Mouse (Mus musculus) gastrocnemius, adult 2 months (tissue): ENCODE measurements at regions not wholly inside any gene's neighbourhood (a gene's known extent, or its start where the extent isn't known, plus 50 kb on each side); places are given as distances from the start of the nearest gene placed in this dataset.

Experiments
- DNase-seq: peaks from one replicate; pipeline ENCODE4 v3.0.0; 2022
- H3K27ac ChIP-seq: fragments of 200-600 bp; 2 replicates; pipeline ENCODE4 v1.8.1; 2022; ENCODE audit warnings: mild to moderate bottlenecking
- H3K4me3 ChIP-seq: fragments of 200-600 bp; 2 replicates; pipeline ENCODE4 v1.8.1; 2022; ENCODE audit warnings: mild to moderate bottlenecking, moderate library complexity
- CTCF ChIP-seq: fragments of 200-600 bp; IDR thresholded peaks from 2 replicates; pipeline ENCODE4 v1.8.1; 2022; ENCODE audit warnings: antibody characterized with exemption, mild to moderate bottlenecking, moderate library complexity
- intact Hi-C: fragments of 180-260 bp; cut with DNase I; formaldehyde crosslinking; loops from one replicate; pipeline ENCODE4 v1.15.1; 2025

GRCm38 (mm10) chr11:64207358-64207864 is 128.1 kb upstream of the Cox10 start:
- TF ChIP-seq CTCF: no peak
- DNase-seq: no peak
- no peak overlapping the region for H3K4me3 ChIP-seq
- no peak overlapping the region for H3K27ac ChIP-seq
- intact Hi-C loops: no loop called here

GRCm38 (mm10) chr11:64206155-64206554 is 126.9 kb upstream of the Cox10 start:
- intact Hi-C loops: no loop called here
- TF ChIP-seq CTCF: no peak
- Histone ChIP-seq H3K4me3 (no peak overlapping the region), H3K27ac (no peak overlapping the region)
- no peak for DNase-seq

- DNase-seq: no peak
- intact Hi-C loops: no loop called here
- Histone ChIP-seq H3K27ac (no peak overlapping the region), H3K4me3 (no peak overlapping the region)
- TF ChIP-seq CTCF: no peak
Observed at GRCm38 (mm10) chr11:64205069-64205468, 125.8 kb upstream of the Cox10 start.

DNA sequence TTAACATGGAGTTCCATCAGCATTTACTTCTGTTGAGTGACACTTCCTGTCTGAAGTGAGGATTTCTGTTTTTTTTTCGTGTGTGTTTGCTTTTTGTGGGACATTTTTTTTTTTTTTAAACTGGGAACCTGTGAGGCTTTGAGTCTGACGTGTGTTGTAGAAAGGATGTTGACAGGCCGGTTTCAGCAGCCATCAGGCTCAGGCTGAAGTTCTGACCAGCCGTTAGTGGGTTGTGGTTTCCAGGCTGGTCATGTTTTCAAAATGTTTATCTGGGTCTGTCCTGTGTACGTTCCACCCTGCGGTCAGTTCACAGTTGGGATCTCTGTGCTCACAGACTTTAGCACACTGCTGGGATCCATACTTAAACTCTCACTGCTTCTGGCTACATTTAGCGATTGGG is 125.0 kb upstream of the Cox10 start:
- intact Hi-C loops: no loop called here
- no peak for DNase-seq
- TF ChIP-seq CTCF: no peak
- no peak overlapping the region for H3K4me3 ChIP-seq
- no peak overlapping the region for H3K27ac ChIP-seq

- DNase-seq: no peak
- Histone ChIP-seq H3K4me3 (no peak overlapping the region), H3K27ac (no peak overlapping the region)
- TF ChIP-seq CTCF: no peak
- intact Hi-C loops: no loop called here
Observed at GRCm38 (mm10) chr11:64200874-64201273, 121.6 kb upstream of the Cox10 start.

DNA sequence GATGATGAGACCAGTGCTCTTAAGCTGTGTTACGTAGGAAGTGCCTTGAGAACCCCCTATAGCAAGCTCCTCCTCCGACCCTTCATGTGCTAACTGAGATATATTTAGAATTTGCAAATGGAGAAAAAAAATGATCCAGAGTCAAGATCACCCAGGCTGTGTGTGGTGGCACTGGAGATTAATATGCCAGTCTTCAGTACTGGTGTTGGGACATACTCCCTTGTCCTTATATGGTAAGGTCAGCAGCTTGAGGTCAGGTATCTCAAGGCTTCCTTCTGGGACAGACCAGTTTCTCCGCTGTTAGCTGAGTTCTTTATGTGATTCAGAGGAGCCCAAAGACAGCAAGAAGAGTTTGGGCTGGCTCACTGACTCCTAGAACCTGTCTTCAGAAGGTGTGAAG is 116.0 kb upstream of the Cox10 start:
- no peak for DNase-seq
- intact Hi-C loops: no loop called here
- no peak overlapping the region for H3K27ac ChIP-seq

DNA sequence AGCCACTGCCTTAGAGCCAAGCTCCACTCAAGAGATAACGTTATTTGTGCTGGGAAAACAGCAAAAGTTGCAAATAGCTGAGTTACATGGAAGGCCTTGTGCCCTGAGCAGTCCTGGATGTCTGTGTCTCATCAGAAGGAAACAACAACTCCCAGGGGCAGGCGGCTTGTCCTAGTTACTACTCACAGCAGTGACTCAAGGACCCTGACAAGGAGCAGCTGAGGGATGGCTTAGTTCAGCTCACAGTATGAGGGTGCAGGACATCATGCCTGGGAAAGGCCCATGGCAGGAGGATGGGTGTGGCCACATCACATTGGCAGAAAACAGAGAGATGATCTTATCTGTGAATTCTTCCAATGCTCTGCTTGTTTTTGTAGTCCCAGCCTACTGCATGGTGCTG is 109.4 kb upstream of the Cox10 start:
- TF ChIP-seq CTCF: no peak
- intact Hi-C loops: no loop called here
- Histone ChIP-seq H3K4me3 (no peak overlapping the region), H3K27ac (no peak overlapping the region)
- no peak for DNase-seq

More for the DNA sequence above, 116.0 kb upstream of the Cox10 start:
- no peak for TF ChIP-seq CTCF
- no peak overlapping the region for H3K4me3 ChIP-seq

- no peak for TF ChIP-seq CTCF
- H3K4me3 ChIP-seq: no peak overlapping the region
- intact Hi-C loops: no loop called here
- H3K27ac ChIP-seq: no peak overlapping the region
- DNase-seq: no peak
Observed at GRCm38 (mm10) chr11:64187488-64188444, 108.5 kb upstream of the Cox10 start.

- intact Hi-C loops: no loop called here
- H3K4me3 ChIP-seq: no peak overlapping the region
- no peak overlapping the region for H3K27ac ChIP-seq
- no peak for TF ChIP-seq CTCF
- DNase-seq: no peak
Observed at GRCm38 (mm10) chr11:64187007-64187406, 107.7 kb upstream of the Cox10 start.

DNA sequence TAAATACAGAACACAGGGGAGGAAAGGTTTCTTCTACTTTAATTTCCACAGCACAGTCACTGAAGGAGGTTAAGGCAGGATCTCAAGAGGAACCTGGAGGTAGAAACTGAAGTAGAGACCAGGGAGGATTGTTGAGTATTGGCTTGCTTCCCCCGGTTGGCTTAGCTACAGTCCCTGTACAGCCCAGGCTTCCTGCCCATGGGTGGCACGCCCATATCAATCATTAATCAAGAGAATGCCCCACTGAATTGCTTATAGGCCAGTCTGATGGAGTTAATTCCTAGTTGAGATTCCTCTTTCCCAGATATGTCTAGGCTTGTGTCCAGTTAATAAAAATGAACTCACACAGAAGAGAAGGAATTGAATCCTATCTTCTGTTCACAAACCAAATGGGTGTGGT is 107.3 kb upstream of the Cox10 start:
- TF ChIP-seq CTCF: no peak
- Histone ChIP-seq H3K4me3 (no peak overlapping the region), H3K27ac (no peak overlapping the region)
- intact Hi-C loops: no loop called here
- DNase-seq: no peak

DNA sequence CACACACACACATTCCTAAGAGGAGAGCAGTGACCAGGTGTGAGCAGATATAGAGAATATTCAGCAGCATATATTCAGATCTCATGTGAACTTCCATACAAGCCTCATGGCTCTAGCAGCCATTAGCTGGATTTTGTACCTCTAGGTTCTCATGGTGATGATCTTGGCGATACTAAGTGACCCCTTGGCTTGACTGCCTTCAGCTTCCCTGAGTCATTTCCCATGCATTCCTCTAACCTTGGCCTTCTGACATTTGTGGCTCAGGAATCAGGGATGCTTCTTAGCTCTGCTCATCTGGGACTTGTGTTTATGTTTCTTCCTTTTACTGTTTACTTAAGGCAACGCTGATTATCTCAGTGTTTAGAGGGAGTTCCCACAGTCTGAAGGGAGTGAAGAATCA is 100.8 kb upstream of the Cox10 start:
- DNase-seq: no peak
- TF ChIP-seq CTCF: no peak
- Histone ChIP-seq H3K4me3 (no peak overlapping the region), H3K27ac (no peak overlapping the region)
- intact Hi-C loops: no loop called here

- intact Hi-C loops: no loop called here
- no peak for TF ChIP-seq CTCF
- DNase-seq: no peak
- no peak overlapping the region for H3K27ac ChIP-seq
- H3K4me3 ChIP-seq: no peak overlapping the region
Observed at GRCm38 (mm10) chr11:64173421-64174062, 94.3 kb upstream of the Cox10 start.

GRCm38 (mm10) chr11:64172926-64173325 is 93.7 kb upstream of the Cox10 start:
- no peak for TF ChIP-seq CTCF
- DNase-seq: no peak
- Histone ChIP-seq H3K4me3 (no peak overlapping the region), H3K27ac (no peak overlapping the region)
- intact Hi-C loops: no loop called here
